ENCODE assay signal across 9 mouse cellular contexts in genomic region chr4:82509166-82509767, GRCm38 (mm10).
DNase-seq lines count a peak whose midpoint lies in the region; ATAC-seq lines count a peak whose summit lies in the region.
"Had no signal": no experiment of that assay in that cellular context is flagged by ENCODE, and none has a peak within 500 bp of the region (broad histone marks: within the 10 kb centered on the region; RNA-seq: fewer than 3 reads in every experiment).

No protein-coding gene starts in this region.

- DNase-seq in heart, adult 8-10 months (ENCODE audit: low spot score), result no peak
- peak; percentile 32 for DNase-seq in midbrain, embryonic 14.5 days
- no peak for DNase-seq in thymus, adult 18-20 months
- no peak for DNase-seq in gastrocnemius, postnatal 25 days
- no peak for DNase-seq in spleen, adult 12 weeks (ENCODE audit: low spot score)
- DNase-seq: thymus, adult 2 months had no signal

- no peaks in the 10 kb centered on the region for H3K9me3 ChIP-seq in heart, embryonic 12.5 days (replicated peaks)
- H3K9me3 ChIP-seq in embryonic facial prominence, embryonic 12.5 days, result no peaks in the 10 kb centered on the region
- H3K9me3 ChIP-seq in hindbrain, embryonic 16.5 days (ENCODE audit: control insufficient read depth, low read length), result no peaks in the 10 kb centered on the region
- no peaks in the 10 kb centered on the region for H3K9me3 ChIP-seq in midbrain, embryonic 14.5 days (ENCODE audit: control insufficient read depth, low read length)

- H3K27me3 ChIP-seq in heart, embryonic 12.5 days (replicated peaks), result no peaks in the 10 kb centered on the region
- H3K27me3 ChIP-seq in embryonic facial prominence, embryonic 12.5 days, result no peaks in the 10 kb centered on the region
- no peaks in the 10 kb centered on the region for H3K27me3 ChIP-seq in hindbrain, embryonic 16.5 days (replicated peaks; ENCODE audit: control insufficient read depth, insufficient read depth, low read length)
- peaks cover 3% of the 10 kb centered on the region; the same call in 1 of the 2 replicates for H3K27me3 ChIP-seq in midbrain, embryonic 14.5 days (ENCODE audit: control insufficient read depth, insufficient read depth, low read length)

- 36% methylated on average over 2 of the region's 2 CpGs for whole genome bisulfite sequencing in heart, embryonic 12.5 days
- 29% methylated on average over 2 of the region's 2 CpGs for WGBS in embryonic facial prominence, embryonic 12.5 days
- WGBS in hindbrain, embryonic 16.5 days, result 8% methylated on average over 2 of the region's 2 CpGs
- WGBS in midbrain, embryonic 14.5 days, result 12% methylated on average over 2 of the region's 2 CpGs

- H3K4me2 ChIP-seq in heart, embryonic 12.5 days, result peak overlapping the region; percentile 95
- H3K4me2 ChIP-seq in embryonic facial prominence, embryonic 12.5 days (replicated peaks), result peak overlapping the region; percentile 71
- peak overlapping the region; percentile 99 for H3K4me2 ChIP-seq in hindbrain, embryonic 16.5 days (ENCODE audit: low read length)
- H3K4me2 ChIP-seq in midbrain, embryonic 14.5 days (ENCODE audit: low read length), result peak overlapping the region; percentile 98

- H3K9ac ChIP-seq in heart, embryonic 12.5 days, result peak overlapping the region; percentile 58
- no peak overlapping the region for H3K9ac ChIP-seq in embryonic facial prominence, embryonic 12.5 days
- H3K9ac ChIP-seq in hindbrain, embryonic 16.5 days (ENCODE audit: low read depth, low read length), result peak overlapping the region; percentile 48
- H3K9ac ChIP-seq in midbrain, embryonic 14.5 days (replicated peaks; ENCODE audit: low read length), result peak overlapping the region; percentile 92; the same call in 1 of the 2 replicates

- H3K4me1 ChIP-seq in heart, embryonic 12.5 days (replicated peaks), result peaks cover 36% of the 10 kb centered on the region
- peaks cover 45% of the 10 kb centered on the region for H3K4me1 ChIP-seq in embryonic facial prominence, embryonic 12.5 days
- H3K4me1 ChIP-seq in hindbrain, embryonic 16.5 days (ENCODE audit: control insufficient read depth, insufficient read depth, low read depth, low read length), result peaks cover 6% of the 10 kb centered on the region
- peaks cover 17% of the 10 kb centered on the region for H3K4me1 ChIP-seq in midbrain, embryonic 14.5 days (ENCODE audit: control insufficient read depth, insufficient read depth, low read length)

- peak overlapping the region; percentile 23 for H3K4me3 ChIP-seq in heart, embryonic 12.5 days
- H3K4me3 ChIP-seq in embryonic facial prominence, embryonic 12.5 days, result peak overlapping the region; percentile 6; the same call in 1 of the 2 replicates
- peak overlapping the region; percentile 80 for H3K4me3 ChIP-seq in hindbrain, embryonic 16.5 days (ENCODE audit: low read length)
- H3K4me3 ChIP-seq in midbrain, embryonic 14.5 days (replicated peaks; ENCODE audit: low read depth, low read length), result peak overlapping the region; percentile 72

- H3K27ac ChIP-seq in heart, embryonic 12.5 days (ENCODE audit: poor library complexity, severe bottlenecking), result peak overlapping the region; percentile 99
- H3K27ac ChIP-seq in embryonic facial prominence, embryonic 12.5 days, result peak overlapping the region; percentile 64
- peak overlapping the region; percentile 99 for H3K27ac ChIP-seq in hindbrain, embryonic 16.5 days (ENCODE audit: low read depth, low read length)
- H3K27ac ChIP-seq in midbrain, embryonic 14.5 days (replicated peaks; ENCODE audit: low read depth, low read length), result peak overlapping the region; percentile 70

- no peak for ATAC-seq in heart, embryonic 12.5 days (ENCODE audit: insufficient number of reproducible peaks, low FRiP score)
- ATAC-seq in embryonic facial prominence, embryonic 12.5 days (ENCODE audit: insufficient number of reproducible peaks, insufficient read depth, low FRiP score, low TSS enrichment), result no peak
- ATAC-seq in hindbrain, embryonic 16.5 days, result no peak
- ATAC-seq in midbrain, embryonic 14.5 days (ENCODE audit: low FRiP score, low TSS enrichment), result no peak

- no peaks in the 10 kb centered on the region for H3K36me3 ChIP-seq in heart, embryonic 12.5 days
- H3K36me3 ChIP-seq in embryonic facial prominence, embryonic 12.5 days, result no peaks in the 10 kb centered on the region
- no peaks in the 10 kb centered on the region for H3K36me3 ChIP-seq in hindbrain, embryonic 16.5 days (ENCODE audit: control insufficient read depth, insufficient read depth, low read length)
- H3K36me3 ChIP-seq in midbrain, embryonic 14.5 days (ENCODE audit: control insufficient read depth, insufficient read depth, low read length), result no peaks in the 10 kb centered on the region

Comparison
In these comparisons a context has a peak if more than half of its experiments do, and no peak if none do; other contexts are left out.
1. H3K4me3 ChIP-seq: peak in every context shown above with its lines; median percentile 80 in hindbrain, embryonic 16.5 days; 72 in midbrain, embryonic 14.5 days; 23 in heart, embryonic 12.5 days; 6 in embryonic facial prominence, embryonic 12.5 days.